Mouse (Mus musculus) intestine, embryonic 16.5 days (tissue): ENCODE data around the gene Arpp21. TPM values are rescaled to one million over a fixed set of nuclear protein-coding genes. Genes with fewer than 3 reads are reported as not detected.

Experiments used
- ATAC-seq: fragments of 200-750 bp; cut with Nextera tagmentation; 2 replicates; pipeline ENCODE4 v1.8.0; 2017; ENCODE audit warnings: moderate TSS enrichment, moderate library complexity
- H3K27ac ChIP-seq: fragments of 300-500 bp; sonication (generic); 2 replicates; pipeline ENCODE4 v1.5.1; 2014; ENCODE audit warnings: mild to moderate bottlenecking, low read length
- H3K27me3 ChIP-seq: fragments of 300-500 bp; sonication (generic); replicated peaks from 2 replicates; pipeline ENCODE4 v1.6.1; 2014; ENCODE audit warnings: low read length, control low read depth, mixed read lengths; ENCODE audit not compliant: control insufficient read depth, insufficient read depth
- H3K36me3 ChIP-seq: fragments of 300-500 bp; sonication (generic); 2 replicates; pipeline ENCODE4 v1.6.1; 2014; ENCODE audit warnings: low read length, control low read depth; ENCODE audit not compliant: control insufficient read depth, insufficient read depth
- H3K4me1 ChIP-seq: fragments of 300-500 bp; sonication (generic); 2 replicates; pipeline ENCODE4 v1.6.1; 2014; ENCODE audit warnings: low read length, control low read depth, mixed read lengths; ENCODE audit not compliant: control insufficient read depth, insufficient read depth
- H3K4me2 ChIP-seq: fragments of 300-500 bp; sonication (generic); 2 replicates; pipeline ENCODE4 v1.6.1; 2014; ENCODE audit warnings: low read depth, low read length, control low read depth
- H3K4me3 ChIP-seq: fragments of 300-500 bp; sonication (generic); 2 replicates; pipeline ENCODE4 v1.5.1; 2014; ENCODE audit warnings: mild to moderate bottlenecking, low read length
- H3K9ac ChIP-seq: fragments of 300-500 bp; sonication (generic); 2 replicates; pipeline ENCODE4 v1.6.1; 2014; ENCODE audit warnings: low read depth, low read length
- H3K9me3 ChIP-seq: fragments of 300-500 bp; sonication (generic); 2 replicates; pipeline ENCODE4 v1.6.1; 2016; ENCODE audit warnings: low read length, control low read depth; ENCODE audit not compliant: control insufficient read depth
- WGBS: fragments of 180-500 bp; shearing (Covaris S2); extraction: QIAGEN DNeasy Blood & Tissue Kit; methylation state at CpG from one replicate; pipeline ENCODE4 v1.1.7; 2014; 5-methylcytosine and 5-hydroxymethylcytosine counted together
- polyA plus RNA-seq: library from polyadenylated mRNA; unstranded; fragments of >200 nt; fragmentation: Nextera tagmentation; extraction: Ambion mirVana; gene quantifications from 2 replicates; pipeline ENCODE4 v1.2.1, GENCODE M21; 2015

The Arpp21 gene
- polyA plus RNA-seq, 1 experiment from 2014 or later = 0.73 TPM

- H3K4me3 ChIP-seq = no peak overlapping the region
- no peaks in the 10 kb centered on the region for H3K9me3 ChIP-seq
- WGBS = 69% methylated on average over 3 of the region's 3 CpGs
- H3K27me3 ChIP-seq = no peaks in the 10 kb centered on the region
- no peak overlapping the region for H3K9ac ChIP-seq
- no peaks in the 10 kb centered on the region for H3K4me1 ChIP-seq
- H3K4me2 ChIP-seq = no peak overlapping the region
- no peak overlapping the region for H3K27ac ChIP-seq
- no peaks in the 10 kb centered on the region for H3K36me3 ChIP-seq
- no peak for ATAC-seq
These were observed 17.5 kb downstream of the Arpp21 start for GRCm38 (mm10) chr9:112218237-112218636.

GRCm38 (mm10) chr9:112217161-112217560, 18.6 kb downstream of the Arpp21 start:
- H3K4me2 ChIP-seq = no peak overlapping the region
- no peaks in the 10 kb centered on the region for H3K27me3 ChIP-seq
- no peak overlapping the region for H3K27ac ChIP-seq
- no peaks in the 10 kb centered on the region for H3K4me1 ChIP-seq
- H3K9me3 ChIP-seq = no peaks in the 10 kb centered on the region
- H3K9ac ChIP-seq = no peak overlapping the region
- H3K4me3 ChIP-seq = no peak overlapping the region
- H3K36me3 ChIP-seq = no peaks in the 10 kb centered on the region
- WGBS = 71% methylated on average over 4 of the region's 4 CpGs
- no peak for ATAC-seq

- Histone ChIP-seq H3K4me1 (no peaks in the 10 kb centered on the region), H3K9ac (no peak overlapping the region), H3K36me3 (no peaks in the 10 kb centered on the region), H3K27ac (no peak overlapping the region), H3K27me3 (no peaks in the 10 kb centered on the region), H3K4me3 (no peak overlapping the region), H3K9me3 (no peaks in the 10 kb centered on the region), H3K4me2 (no peak overlapping the region)
- no peak for ATAC-seq
- WGBS = 40% methylated on average over 10 of the region's 10 CpGs
These were observed 20.5 kb downstream of the Arpp21 start for GRCm38 (mm10) chr9:112215030-112215806.

GRCm38 (mm10) chr9:112213411-112214255, 22.1 kb downstream of the Arpp21 start:
- peak; percentile 95 for ATAC-seq
- Histone ChIP-seq H3K9me3 (no peaks in the 10 kb centered on the region), H3K9ac (no peak overlapping the region), H3K4me1 (no peaks in the 10 kb centered on the region), H3K4me2 (no peak overlapping the region), H3K27me3 (no peaks in the 10 kb centered on the region), H3K27ac (no peak overlapping the region), H3K36me3 (no peaks in the 10 kb centered on the region), H3K4me3 (no peak overlapping the region)
- 45% methylated on average over 10 of the region's 10 CpGs for WGBS

GRCm38 (mm10) chr9:112209803-112210202, 25.9 kb downstream of the Arpp21 start:
- no peak for ATAC-seq
- Histone ChIP-seq H3K27me3 (no peaks in the 10 kb centered on the region), H3K4me1 (no peaks in the 10 kb centered on the region), H3K27ac (no peak overlapping the region), H3K36me3 (no peaks in the 10 kb centered on the region), H3K4me3 (no peak overlapping the region), H3K9ac (no peak overlapping the region), H3K4me2 (no peak overlapping the region), H3K9me3 (no peaks in the 10 kb centered on the region)
- WGBS = 73% methylated on average over 3 of the region's 3 CpGs

GRCm38 (mm10) chr9:112207767-112208166, 28.0 kb downstream of the Arpp21 start:
- no peak overlapping the region for H3K27ac ChIP-seq
- no peak overlapping the region for H3K9ac ChIP-seq
- peak; percentile 75 for ATAC-seq
- H3K4me1 ChIP-seq = no peaks in the 10 kb centered on the region
- H3K4me2 ChIP-seq = no peak overlapping the region
- WGBS = 22% methylated on average over 4 of the region's 4 CpGs
- H3K9me3 ChIP-seq = no peaks in the 10 kb centered on the region
- no peak overlapping the region for H3K4me3 ChIP-seq
- no peaks in the 10 kb centered on the region for H3K27me3 ChIP-seq
- H3K36me3 ChIP-seq = no peaks in the 10 kb centered on the region

- Histone ChIP-seq H3K4me2 (no peak overlapping the region), H3K27me3 (no peaks in the 10 kb centered on the region), H3K36me3 (no peaks in the 10 kb centered on the region), H3K4me3 (no peak overlapping the region), H3K27ac (no peak overlapping the region), H3K4me1 (no peaks in the 10 kb centered on the region), H3K9ac (no peak overlapping the region), H3K9me3 (no peaks in the 10 kb centered on the region)
- ATAC-seq = no peak
- WGBS = 78% methylated on average over 6 of the region's 6 CpGs
These were observed 37.4 kb downstream of the Arpp21 start for GRCm38 (mm10) chr9:112198296-112198695.

GRCm38 (mm10) chr9:112194049-112194448, 41.7 kb downstream of the Arpp21 start:
- Histone ChIP-seq H3K27me3 (no peaks in the 10 kb centered on the region), H3K9me3 (no peaks in the 10 kb centered on the region), H3K27ac (no peak overlapping the region), H3K36me3 (no peaks in the 10 kb centered on the region), H3K9ac (no peak overlapping the region), H3K4me2 (no peak overlapping the region), H3K4me3 (no peak overlapping the region), H3K4me1 (no peaks in the 10 kb centered on the region)
- ATAC-seq = no peak

- 90% methylated on average over 10 of the region's 10 CpGs for WGBS
- Histone ChIP-seq H3K4me2 (no peak overlapping the region), H3K4me1 (no peaks in the 10 kb centered on the region), H3K27ac (no peak overlapping the region), H3K4me3 (no peak overlapping the region), H3K9me3 (no peaks in the 10 kb centered on the region), H3K27me3 (peaks cover 3% of the 10 kb centered on the region; the same call in 1 of the 2 replicates), H3K36me3 (no peaks in the 10 kb centered on the region), H3K9ac (no peak overlapping the region)
- no peak for ATAC-seq
These were observed 46.3 kb downstream of the Arpp21 start for GRCm38 (mm10) chr9:112189394-112189793.
